Mouse (Mus musculus) layer of hippocampus, postnatal 36 days (tissue): ENCODE measurements at regions not wholly inside any gene's neighbourhood (a gene's known extent, or its start where the extent isn't known, plus 50 kb on each side); places are given as distances from the start of the nearest gene placed in this dataset.

Experiments used
- DNase-seq, 2 experiments: peaks; one replicate each; pipeline ENCODE4 v3.0.0; 2022

- no peak for DNase-seq
These were observed 1543.4 kb upstream of the Tenm3 start for GRCm38 (mm10) chr8:50387189-50387588.

GRCm38 (mm10) chr8:50383697-50384096, 1539.9 kb upstream of the Tenm3 start:
- no peak for DNase-seq

- DNase-seq = no peak
These were observed 1536.0 kb upstream of the Tenm3 start for GRCm38 (mm10) chr8:50379745-50380144.

- no peak for DNase-seq
These were observed 1530.0 kb upstream of the Tenm3 start for GRCm38 (mm10) chr8:50373790-50374189.

- no peak for DNase-seq
These were observed 1482.7 kb upstream of the Tenm3 start for GRCm38 (mm10) chr8:50326485-50326884.

- DNase-seq = no peak
These were observed 1477.7 kb upstream of the Tenm3 start for GRCm38 (mm10) chr8:50321356-50321963.

GRCm38 (mm10) chr8:50316641-50317040, 1472.9 kb upstream of the Tenm3 start:
- no peak for DNase-seq

- no peak for DNase-seq
These were observed 1466.6 kb upstream of the Tenm3 start for GRCm38 (mm10) chr8:50310308-50310707.

- no peak for DNase-seq
These were observed 1456.6 kb upstream of the Tenm3 start for GRCm38 (mm10) chr8:50300316-50300715.

- peak; percentile 14 to 42 for DNase-seq
These were observed 1449.8 kb upstream of the Tenm3 start for GRCm38 (mm10) chr8:50293501-50293900.

- DNase-seq = peak; percentile 21 to 26
These were observed 1448.4 kb upstream of the Tenm3 start for GRCm38 (mm10) chr8:50292158-50292557.

- DNase-seq = no peak
These were observed 1432.6 kb upstream of the Tenm3 start for GRCm38 (mm10) chr8:50276346-50276745.

GRCm38 (mm10) chr8:50264757-50265156, 1421.0 kb upstream of the Tenm3 start:
- no peak for DNase-seq
